Mouse (Mus musculus) embryonic stem cell, embryonic (primary cell): ENCODE measurements around the gene Senp5.

Experiments
- CTCF ChIA-PET, 4 experiments: fragments of 300-600 bp in 2 of 4; fragments of 350-600 bp in 2 of 4; sonication (Branson Sonifier 250); formaldehyde crosslinking; loops; one replicate each; lab custom pipeline; 2022; ENCODE audit warnings: inconsistent platforms in 2 of 4; lab: Charles Lee
- POLR2A ChIA-PET, 4 experiments: fragments of 300-600 bp in 2 of 4; fragments of 350-600 bp in 2 of 4; sonication (Branson Sonifier 250); formaldehyde crosslinking; loops; one replicate each; lab custom pipeline; 2022; ENCODE audit warnings: antibody characterized with exemption in 4 of 4, inconsistent platforms in 1 of 4; lab: Charles Lee

Gene Senp5

GRCm38 (mm10) chr16:31947901-31948316 is 55.2 kb downstream of the Senp5 start:
- ChIA-PET POLR2A (interaction anchor here (0.6 to 2.6 kb wide), 24 partner anchors 12 to 152 kb away, joined by 3 to 17 read pairs (median 4); partner anchors contain the start of genes Senp5 (in 3 of the 4), Cep19 (in 1 of the 4), Pigx (in 1 of the 4) and Pigz (in 1 of the 4)), CTCF (interaction anchor here in 2 of 4 experiments (0.6 to 1.3 kb wide), 2 partner anchors 33 to 324 kb away, joined by 3 read pairs; partner anchors contain the start of gene Smco1 (in 1 of the 2))

GRCm38 (mm10) chr16:31947333-31947732 is 55.8 kb downstream of the Senp5 start:
- ChIA-PET CTCF (interaction anchor here in 1 of 4 experiments (1.3 kb wide), 1 partner anchor 34 kb away, joined by 3 read pairs; no protein-coding TSS in a partner anchor), POLR2A (interaction anchor here (0.6 to 2.6 kb wide), 24 partner anchors 11 to 153 kb away, joined by 3 to 17 read pairs (median 4); partner anchors contain the start of genes Senp5 (in 3 of the 4), Cep19 (in 1 of the 4), Pigx (in 1 of the 4) and Pigz (in 1 of the 4))

- ChIA-PET POLR2A (interaction anchor here in 3 of 4 experiments (2.2 to 2.6 kb wide), 4 partner anchors 14 to 57 kb away, joined by 8 to 17 read pairs (median 11); partner anchors contain the start of gene Senp5 (in 3 of the 3)), CTCF (interaction anchor here in 1 of 4 experiments (1.2 kb wide), 1 partner anchor 14 kb away, joined by 3 read pairs; no protein-coding TSS in a partner anchor)
Observed at GRCm38 (mm10) chr16:31945986-31946385, 57.1 kb downstream of the Senp5 start.

- POLR2A ChIA-PET = interaction anchor here in 2 of 4 experiments (1.1 to 3.1 kb wide), 6 partner anchors 11 to 133 kb away, joined by 3 to 45 read pairs (median 12); partner anchors contain the start of genes Pigz (in 2 of the 2) and Senp5 (in 1 of the 2)
- CTCF ChIA-PET = interaction anchor here in 3 of 4 experiments (0.6 to 2.6 kb wide), 6 partner anchors 11 to 553 kb away, joined by 3 to 77 read pairs (median 10); partner anchors contain the start of genes Pigz (in 2 of the 3) and Meltf (in 1 of the 3)
Observed at GRCm38 (mm10) chr16:31945372-31945771, 57.7 kb downstream of the Senp5 start.

GRCm38 (mm10) chr16:31944698-31945255 is 58.3 kb downstream of the Senp5 start:
- ChIA-PET POLR2A (interaction anchor here in 3 of 4 experiments (0.6 to 3.1 kb wide), 24 partner anchors 11 to 663 kb away, joined by 3 to 45 read pairs (median 4); partner anchors contain the start of genes Pigz (in 3 of the 3), Senp5 (in 2 of the 3), Cep19 (in 1 of the 3) and Pigx (in 1 of the 3)), CTCF (interaction anchor here (0.5 to 2.6 kb wide), 49 partner anchors 11 to 553 kb away, joined by 3 to 77 read pairs (median 5); partner anchors contain the start of genes Pigz (in 4 of the 4), Meltf (in 1 of the 4) and Senp5 (in 1 of the 4))

- ChIA-PET POLR2A (interaction anchor here in 3 of 4 experiments (0.6 to 3.1 kb wide), 46 partner anchors 10 to 698 kb away, joined by 3 to 45 read pairs (median 3); partner anchors contain the start of genes Pigz (in 3 of the 3), Senp5 (in 2 of the 3), Cep19 (in 1 of the 3) and Fbxo45 (in 1 of the 3)), CTCF (interaction anchor here (0.5 to 2.6 kb wide), 78 partner anchors 9 to 694 kb away, joined by 3 to 77 read pairs (median 4); partner anchors contain the start of genes Pigz (in 4 of the 4), Senp5 (in 3 of the 4) and Meltf (in 1 of the 4))
Observed at GRCm38 (mm10) chr16:31943980-31944379, 59.1 kb downstream of the Senp5 start.

GRCm38 (mm10) chr16:31940586-31940985 is 62.5 kb downstream of the Senp5 start:
- ChIA-PET POLR2A (no interaction called here), CTCF (interaction anchor here in 2 of 4 experiments (0.5 to 1.0 kb wide), 5 partner anchors 8 to 1299 kb away, joined by 3 to 9 read pairs (median 4); no protein-coding TSS in a partner anchor)

- CTCF ChIA-PET = interaction anchor here in 1 of 4 experiments (0.6 to 0.8 kb wide), 2 partner anchors 64 to 674 kb away, joined by 3 to 5 read pairs; no protein-coding TSS in a partner anchor
- POLR2A ChIA-PET = no interaction called here
Observed at GRCm38 (mm10) chr16:31938856-31939255, 64.2 kb downstream of the Senp5 start.

- POLR2A ChIA-PET = interaction anchor here (0.6 to 5.3 kb wide), 5 partner anchors 7 to 493 kb away, joined by 3 to 45 read pairs (median 9); no protein-coding TSS in a partner anchor
- CTCF ChIA-PET = interaction anchor here in 2 of 4 experiments (0.6 to 4.7 kb wide), 2 partner anchors 7 to 30 kb away, joined by 3 to 33 read pairs; no protein-coding TSS in a partner anchor
Observed at GRCm38 (mm10) chr16:31936568-31936967, 66.5 kb downstream of the Senp5 start.

GRCm38 (mm10) chr16:31935091-31935979 is 67.8 kb downstream of the Senp5 start:
- POLR2A ChIA-PET = interaction anchor here (0.6 to 5.3 kb wide), 14 partner anchors 9 to 369 kb away, joined by 3 to 45 read pairs (median 4); partner anchors contain the start of genes Senp5 (in 2 of the 4), 0610012G03Rik (in 1 of the 4) and Ncbp2 (in 1 of the 4)

GRCm38 (mm10) chr16:31934550-31935010 is 68.5 kb downstream of the Senp5 start:
- ChIA-PET POLR2A (interaction anchor here in 2 of 4 experiments (1.0 to 5.3 kb wide), 11 partner anchors 9 to 68 kb away, joined by 3 to 45 read pairs (median 5); partner anchors contain the start of gene Senp5 (in 2 of the 2)), CTCF (interaction anchor here (0.6 to 5.7 kb wide), 8 partner anchors 9 to 476 kb away, joined by 3 to 77 read pairs (median 5); no protein-coding TSS in a partner anchor)

More at GRCm38 (mm10) chr16:31935091-31935979, 67.8 kb downstream of the Senp5 start:
- CTCF ChIA-PET = interaction anchor here (0.5 to 5.7 kb wide), 10 partner anchors 8 to 477 kb away, joined by 3 to 77 read pairs (median 4); no protein-coding TSS in a partner anchor

GRCm38 (mm10) chr16:31933751-31934549 is 69.1 kb downstream of the Senp5 start, which contains the start of gene Pigz:
Gene Pigz (plus strand): TSS chr16:31933851.
- POLR2A ChIA-PET = interaction anchor here in 3 of 4 experiments (0.7 to 5.3 kb wide), 15 partner anchors 9 to 662 kb away, joined by 3 to 45 read pairs (median 4); partner anchors contain the start of gene Rnf168 (in 1 of the 3)
- CTCF ChIA-PET = interaction anchor here (0.6 to 5.7 kb wide), 14 partner anchors 10 to 206 kb away, joined by 3 to 77 read pairs (median 6); no protein-coding TSS in a partner anchor

GRCm38 (mm10) chr16:31932840-31933697 is 70.0 kb downstream of the Senp5 start:
- POLR2A ChIA-PET = interaction anchor here (0.6 to 5.3 kb wide), 33 partner anchors 8 to 661 kb away, joined by 3 to 45 read pairs (median 3); partner anchors contain the start of genes Senp5 (in 2 of the 4), 0610012G03Rik (in 1 of the 4), Ncbp2 (in 1 of the 4) and Rnf168 (in 1 of the 4)

GRCm38 (mm10) chr16:31932255-31932654 is 70.8 kb downstream of the Senp5 start:
- POLR2A ChIA-PET = interaction anchor here (0.6 to 5.3 kb wide), 25 partner anchors 8 to 424 kb away, joined by 3 to 45 read pairs (median 3); partner anchors contain the start of genes Senp5 (in 3 of the 4), 0610012G03Rik (in 1 of the 4) and Ncbp2 (in 1 of the 4)
- CTCF ChIA-PET = interaction anchor here (0.6 to 5.7 kb wide), 28 partner anchors 9 to 507 kb away, joined by 3 to 77 read pairs (median 4); partner anchors contain the start of gene Meltf (in 3 of the 4)

More at GRCm38 (mm10) chr16:31932840-31933697, 70.0 kb downstream of the Senp5 start:
- CTCF ChIA-PET = interaction anchor here (0.5 to 5.7 kb wide), 35 partner anchors 8 to 508 kb away, joined by 3 to 77 read pairs (median 4); partner anchors contain the start of gene Meltf (in 3 of the 4)
